Mouse (Mus musculus) layer of hippocampus, adult 9-10 months (tissue): ENCODE results near the gene Shroom3.
A peak's percentile ranks its signal among the peaks of the same experiment; 100 is the strongest.

Source experiments
- DNase-seq: peaks from one replicate; pipeline ENCODE4 v3.0.0; 2022; ENCODE audit warnings: low spot score

Gene Shroom3

DNA sequence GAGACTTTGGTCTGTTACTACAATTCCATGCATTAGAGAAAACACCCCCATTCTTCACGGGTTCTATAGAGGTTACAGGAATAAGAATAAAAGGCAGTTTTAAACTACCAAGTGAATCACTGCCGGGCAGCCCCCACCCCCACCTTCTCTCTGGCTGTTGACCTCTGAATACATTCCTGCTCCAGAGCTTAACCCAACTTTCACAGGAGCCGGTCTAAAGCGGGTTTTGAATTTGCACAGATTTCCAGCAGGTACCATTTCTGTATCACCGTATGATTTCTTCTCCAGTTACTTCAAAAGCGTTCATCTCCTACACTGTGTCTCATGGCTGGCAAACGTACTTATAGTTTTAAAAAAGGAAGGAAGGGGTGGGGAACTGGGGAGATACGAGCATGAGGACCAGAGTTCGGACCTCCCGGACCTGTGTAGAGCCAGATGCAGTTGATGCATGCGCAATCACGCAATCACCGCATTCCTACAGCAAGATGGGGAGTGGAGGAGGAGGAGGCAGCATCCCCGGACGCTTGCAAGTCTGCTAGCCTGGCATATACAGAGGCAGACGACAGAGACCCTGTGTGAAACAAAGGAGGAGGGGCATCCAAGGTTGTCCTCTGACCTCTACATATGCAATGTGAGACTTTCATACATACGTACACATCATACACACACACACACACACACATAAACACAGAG lies 15.7 kb downstream of the Shroom3 start:
- no peak for DNase-seq

DNA sequence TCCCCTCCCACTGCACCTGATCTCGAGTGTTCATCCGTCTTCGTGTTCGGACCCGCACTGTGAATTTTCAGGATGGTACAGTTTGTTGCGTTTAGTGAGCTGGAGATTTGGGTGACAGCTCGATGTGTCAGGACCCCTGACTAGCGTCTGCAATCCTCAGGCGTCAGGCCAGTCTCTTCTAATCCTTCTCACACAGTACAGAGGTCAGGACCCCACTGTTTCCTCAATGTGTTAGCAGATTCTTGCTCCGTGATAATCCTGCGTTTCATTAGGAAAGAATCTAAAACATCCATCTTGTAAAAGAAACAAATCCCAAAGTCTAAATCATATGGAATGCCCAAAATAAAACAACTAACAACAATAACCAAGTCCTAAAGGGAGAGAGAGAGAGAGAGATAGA lies 18.5 kb downstream of the Shroom3 start:
- DNase-seq: no peak

DNA sequence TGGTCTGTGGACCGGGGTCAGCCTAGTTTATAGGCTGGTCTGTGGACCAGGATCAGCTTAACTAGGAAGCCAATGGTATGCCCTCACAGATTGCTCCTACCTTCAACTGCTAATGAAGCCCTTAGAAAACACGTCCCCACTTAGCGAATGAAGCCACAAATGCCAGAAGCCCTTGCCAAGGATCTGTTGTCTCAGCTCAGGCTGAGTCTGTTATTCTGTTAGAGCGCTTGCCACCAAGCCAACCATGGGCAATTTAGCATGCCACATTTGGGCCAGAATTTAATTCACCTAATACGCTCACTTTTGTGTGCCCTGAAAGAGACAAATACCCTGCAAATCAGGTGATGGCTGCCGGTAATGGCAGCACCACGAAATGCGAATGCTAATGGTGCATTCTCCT lies 20.4 kb downstream of the Shroom3 start:
- no peak for DNase-seq

DNA sequence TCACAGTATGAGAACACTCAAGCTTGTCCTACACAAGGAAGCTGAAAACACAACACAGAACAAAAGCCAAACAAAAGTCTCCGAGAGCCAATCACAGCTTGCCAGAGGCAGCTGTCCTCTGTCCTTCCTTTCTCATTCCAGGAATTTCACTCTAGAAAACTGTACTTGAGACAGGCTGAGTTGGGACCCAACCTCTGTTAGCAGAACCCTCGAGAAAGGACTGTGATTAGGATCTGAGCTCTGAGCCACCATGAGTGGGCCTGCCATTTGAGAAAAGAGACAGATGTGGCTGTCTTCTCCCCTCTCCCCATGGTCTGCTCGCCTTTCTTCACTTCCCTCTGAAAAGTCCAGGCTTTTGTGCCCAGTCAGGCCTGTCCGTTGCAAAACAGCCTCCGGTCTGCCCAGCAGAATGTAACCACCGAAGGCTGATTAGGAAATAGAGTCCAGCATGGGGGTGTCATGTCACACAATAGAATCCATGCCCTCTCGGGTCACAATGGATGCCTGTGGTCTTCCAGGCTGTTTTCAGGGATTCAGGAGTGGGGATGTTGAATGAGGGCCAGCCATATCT lies 24.8 kb downstream of the Shroom3 start:
- no peak for DNase-seq

DNA sequence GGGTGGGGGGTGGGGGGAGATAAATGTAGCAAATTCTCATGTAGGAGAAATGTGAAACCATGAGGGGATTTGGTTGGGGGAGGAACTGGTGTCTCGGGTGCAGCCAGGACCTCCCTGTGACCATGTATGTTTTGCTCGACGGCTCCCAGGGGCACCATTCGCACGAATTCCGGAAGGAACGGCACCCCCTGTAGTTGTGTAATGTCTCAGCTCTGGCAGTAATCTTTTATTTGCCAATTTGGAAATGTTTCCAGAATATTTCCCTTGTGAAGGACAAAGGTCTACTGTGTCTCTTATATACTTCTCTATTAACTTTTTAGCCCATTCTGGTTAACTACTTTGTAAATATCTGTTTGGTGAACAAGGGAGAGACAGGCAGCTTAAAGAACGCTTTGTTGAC lies 27.5 kb downstream of the Shroom3 start:
- no peak for DNase-seq

DNA sequence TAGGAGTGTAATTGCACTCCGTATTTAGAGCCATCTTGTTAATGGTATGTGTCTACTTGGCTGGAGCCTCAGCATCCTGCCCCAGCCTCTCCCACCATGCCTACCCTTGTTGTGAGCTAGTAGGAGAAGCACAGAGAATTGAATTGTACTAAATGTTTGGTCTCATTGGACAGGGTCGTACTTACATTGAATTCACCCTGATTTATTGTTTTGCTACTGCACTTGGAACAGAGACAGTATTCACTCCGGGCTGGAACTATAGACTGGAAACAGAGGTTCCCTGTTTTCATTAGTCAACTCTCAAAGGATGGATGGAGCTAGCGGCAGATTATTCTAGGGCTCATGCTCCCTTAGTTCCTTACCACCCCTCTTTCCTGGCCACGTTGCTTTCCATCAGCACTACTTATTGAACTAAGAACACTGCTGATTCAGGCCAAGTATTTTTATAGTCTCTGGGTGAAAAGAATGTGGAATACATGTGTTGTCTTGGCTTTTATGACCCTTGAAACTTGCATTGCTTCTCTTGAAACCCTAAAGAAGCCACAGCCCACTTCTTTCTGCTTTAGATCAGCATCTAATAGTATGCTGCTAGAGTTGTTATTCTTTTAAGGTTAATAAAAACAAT lies 28.5 kb downstream of the Shroom3 start:
- no peak for DNase-seq

DNA sequence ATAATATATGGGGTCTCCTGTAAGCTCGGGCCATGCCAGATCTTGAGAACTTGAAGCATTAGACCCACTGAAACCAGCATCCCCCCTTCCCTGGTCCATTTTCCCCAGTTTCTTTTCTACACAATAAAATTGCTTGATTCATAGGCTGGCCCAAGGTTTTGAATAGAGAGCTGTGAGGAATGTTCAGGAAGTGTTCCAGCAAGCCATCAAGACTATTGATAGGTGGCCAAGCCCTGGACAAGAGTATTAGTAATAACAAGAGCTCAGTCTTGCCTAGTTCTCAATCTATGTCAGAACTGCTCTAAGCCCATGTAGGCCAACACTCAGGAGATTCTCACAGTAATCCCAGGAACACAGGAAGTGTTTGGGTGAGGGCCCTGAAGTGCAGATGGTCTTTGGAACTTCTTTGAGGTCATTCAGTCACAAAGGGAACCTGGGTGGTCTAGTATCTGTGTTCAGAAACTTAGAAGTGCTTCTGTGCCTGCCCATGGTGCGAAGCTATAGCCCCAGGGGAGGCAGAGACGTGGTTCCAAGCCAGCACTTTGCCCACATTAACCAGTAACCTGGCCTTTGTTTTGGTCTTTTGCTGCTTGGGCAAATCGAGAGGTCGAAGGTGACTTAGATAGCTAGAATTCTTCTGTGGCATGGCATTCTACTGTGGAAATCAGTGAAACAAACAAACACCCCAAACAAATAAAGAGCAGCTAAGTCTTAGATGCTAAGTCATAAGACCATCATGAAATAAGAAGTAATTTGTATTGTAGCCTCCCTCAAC lies 29.6 kb downstream of the Shroom3 start:
- DNase-seq: no peak

DNA sequence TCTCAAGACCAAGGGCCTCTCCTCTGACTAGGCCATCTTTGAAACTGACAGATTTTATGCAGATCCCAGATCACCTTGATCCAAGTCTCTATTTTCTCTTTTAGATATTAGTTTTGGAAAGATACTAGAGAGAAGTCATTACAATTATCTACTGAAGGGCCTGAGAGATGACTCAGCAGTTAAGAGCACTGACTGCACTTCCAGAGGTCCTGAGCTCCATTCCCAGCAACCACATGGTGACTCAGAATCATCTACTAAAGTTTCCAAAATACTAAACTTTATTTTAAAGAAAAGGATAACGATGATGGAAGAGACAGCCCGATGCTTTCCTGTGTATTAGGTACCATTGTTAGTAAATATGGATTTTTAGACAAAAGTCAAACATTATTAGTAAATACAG lies 31.7 kb downstream of the Shroom3 start:
- DNase-seq: no peak

DNA sequence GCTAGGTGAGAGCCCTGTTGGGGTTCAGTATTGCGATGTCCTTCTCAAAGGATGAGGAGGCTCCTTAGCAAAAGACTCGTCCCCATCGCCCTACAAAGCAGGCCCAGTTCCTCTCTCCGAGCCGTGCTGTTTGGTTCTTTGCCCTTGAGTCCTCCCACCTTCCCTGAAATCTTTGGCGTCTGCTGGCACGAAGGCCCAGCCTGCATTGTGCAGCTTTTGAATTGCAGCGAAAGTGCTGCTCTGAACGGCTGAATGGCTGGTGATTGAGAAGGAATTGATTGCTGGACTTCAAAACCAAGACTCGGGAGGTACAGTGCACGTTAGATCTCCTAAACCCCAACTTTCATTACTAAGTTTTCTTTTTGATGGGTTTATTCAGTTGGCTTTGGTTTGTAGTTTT lies 32.1 kb downstream of the Shroom3 start:
- DNase-seq: no peak

DNA sequence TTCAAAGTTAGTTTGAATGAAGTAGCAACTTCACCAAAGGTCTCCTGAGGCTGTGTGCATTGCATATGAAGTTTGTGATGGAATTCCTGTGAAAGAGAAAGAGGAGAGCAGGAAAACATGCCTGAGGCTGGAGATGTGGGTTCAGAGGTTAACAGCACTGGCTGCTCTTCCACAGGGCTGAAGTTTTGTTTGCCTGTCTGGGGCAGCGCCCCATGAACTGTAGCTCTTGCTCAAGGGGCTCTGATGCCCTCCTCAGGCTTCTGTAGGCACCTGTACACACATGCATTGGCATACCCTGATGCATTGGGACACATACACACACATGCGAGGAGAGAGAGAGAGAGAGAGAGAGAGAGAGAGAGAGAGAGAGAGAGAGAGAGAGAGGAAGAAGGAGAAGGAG lies 32.7 kb downstream of the Shroom3 start:
- DNase-seq: no peak

DNA sequence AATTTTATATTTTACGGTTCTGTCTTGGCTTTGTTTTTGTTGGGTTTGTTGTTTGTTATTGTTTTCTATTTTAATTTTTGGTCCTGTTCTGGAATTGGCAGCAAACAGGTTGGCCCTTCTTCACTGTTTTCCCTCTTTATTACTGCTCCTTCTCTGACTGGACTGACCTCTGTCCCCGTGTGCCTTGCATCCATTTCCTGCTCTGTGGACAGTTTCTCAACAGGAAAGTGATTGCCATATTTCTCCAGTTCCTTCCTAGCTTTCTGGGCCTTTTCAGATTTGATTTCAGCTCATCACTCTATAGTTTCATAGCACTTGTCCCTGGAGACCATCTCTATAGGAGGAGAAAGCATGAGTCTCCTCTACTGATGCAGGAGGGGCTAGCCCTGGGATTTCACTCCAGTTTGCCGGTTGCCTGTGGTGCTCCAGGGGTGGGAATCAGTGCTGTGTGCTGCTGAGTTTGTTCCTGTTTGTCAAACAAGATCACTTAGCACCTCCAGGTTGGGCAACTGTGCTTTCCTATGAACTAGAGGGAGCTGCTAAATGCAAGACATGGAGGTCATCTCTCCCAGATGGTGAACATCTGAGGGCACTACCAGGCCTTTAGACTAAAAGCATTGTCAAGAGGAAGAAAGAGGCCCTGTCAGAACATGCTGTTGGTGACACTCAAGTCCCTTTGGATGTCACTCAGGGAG lies 34.6 kb downstream of the Shroom3 start:
- no peak for DNase-seq

DNA sequence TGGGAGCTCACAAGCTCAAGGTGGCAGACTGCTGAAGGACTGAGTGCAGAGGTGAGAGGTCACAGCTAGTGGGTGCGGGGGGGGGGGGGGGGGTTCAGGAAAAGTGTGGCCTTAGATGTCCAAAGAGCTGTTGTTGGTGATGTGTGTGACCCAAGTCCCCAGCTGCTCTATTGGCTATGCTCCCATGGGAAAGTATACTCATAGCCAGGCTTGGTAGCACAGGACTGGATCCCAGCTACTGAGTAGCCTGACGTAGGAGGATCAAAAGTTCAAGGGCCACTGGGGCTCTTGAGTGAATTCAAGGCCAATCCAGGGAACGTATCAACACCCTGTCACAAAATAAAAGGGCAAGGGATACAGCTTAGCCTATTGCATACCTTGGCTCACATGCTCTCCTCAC lies 35.6 kb downstream of the Shroom3 start:
- no peak for DNase-seq

DNA sequence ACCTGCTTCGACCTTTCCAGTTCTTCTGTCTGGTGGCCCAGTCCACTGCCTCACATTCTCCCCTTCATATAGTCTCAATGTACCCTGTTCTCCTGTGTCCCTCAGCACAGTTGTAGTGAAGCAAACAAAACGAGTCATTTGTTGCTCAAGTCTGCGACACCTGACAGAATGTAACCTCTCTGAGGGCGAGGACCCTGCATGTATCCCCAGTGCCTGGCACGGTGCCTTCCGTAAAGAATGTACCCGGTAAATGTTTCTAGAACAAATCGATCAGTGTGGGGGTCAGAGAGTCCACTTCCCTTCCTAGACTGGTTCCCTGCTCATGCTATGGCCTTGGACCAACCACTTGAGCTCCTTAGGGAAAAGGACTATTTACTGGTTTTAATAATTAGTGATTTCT lies 38.4 kb downstream of the Shroom3 start:
- no peak for DNase-seq

DNA sequence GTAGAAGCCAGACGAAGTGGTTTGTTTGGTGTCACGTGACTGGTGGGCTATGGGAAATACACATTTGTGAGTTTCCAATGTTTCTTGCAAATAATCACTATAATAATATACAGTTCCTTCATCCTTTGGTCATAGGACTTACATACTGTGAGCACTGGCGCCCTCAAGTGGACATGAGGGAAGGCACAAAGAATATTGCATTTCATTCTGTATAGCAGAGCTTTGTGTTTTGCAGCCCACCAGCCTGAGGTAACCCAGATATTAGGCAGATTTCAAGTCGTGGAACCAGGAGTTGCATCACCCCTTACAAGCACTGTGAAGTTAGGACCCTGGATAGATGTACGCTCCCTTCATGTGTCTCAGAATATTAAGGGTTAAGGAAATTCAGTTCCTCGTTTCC lies 42.7 kb downstream of the Shroom3 start:
- DNase-seq: peak; percentile 27

DNA sequence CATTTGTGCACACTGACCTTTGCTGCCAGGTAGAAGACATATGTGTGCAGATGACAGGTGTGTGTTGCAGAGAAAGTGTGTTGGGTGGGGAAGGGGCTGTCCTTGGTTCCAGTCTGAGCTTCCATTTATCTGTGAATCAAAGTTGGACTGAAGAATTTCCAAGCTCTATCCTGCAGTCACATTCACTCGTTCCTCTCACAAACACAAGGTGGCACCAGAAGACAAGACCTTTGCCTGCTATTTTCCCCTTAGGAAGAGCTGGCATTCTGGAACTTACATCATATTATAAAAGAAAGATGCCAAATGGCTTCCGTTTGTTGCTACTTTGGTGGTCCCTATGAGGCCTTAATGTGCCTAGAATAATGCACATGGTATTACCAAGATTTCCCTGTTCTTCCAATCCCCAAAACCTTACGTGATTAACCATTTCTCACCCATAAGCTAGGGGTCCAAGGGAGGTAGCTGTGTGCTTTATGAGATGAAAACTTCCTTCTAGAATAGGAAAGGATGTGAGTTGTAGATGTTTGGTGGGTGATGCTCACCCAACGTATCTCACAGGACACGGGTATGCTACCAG lies 45.1 kb downstream of the Shroom3 start:
- DNase-seq: peak; percentile 22

DNA sequence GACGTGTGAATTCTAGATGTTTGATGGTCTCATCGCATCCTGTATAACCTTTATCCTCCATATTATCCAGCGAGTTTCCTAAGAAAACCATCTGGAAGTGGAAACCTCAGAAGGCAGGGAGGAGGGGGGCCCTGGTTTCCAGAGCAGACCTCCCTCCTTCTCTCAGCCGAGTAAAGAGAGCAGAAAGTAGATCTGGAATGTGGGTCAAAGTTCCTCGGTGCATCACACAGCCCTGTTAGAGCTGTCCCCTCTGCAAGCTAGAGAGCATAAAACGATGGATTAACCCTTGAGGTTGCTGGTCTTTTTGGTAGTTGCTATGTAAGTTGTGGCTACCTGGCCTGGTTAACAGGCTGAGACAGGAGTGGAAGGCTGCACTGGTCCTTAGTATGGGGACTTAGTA lies 46.0 kb downstream of the Shroom3 start:
- DNase-seq: no peak

DNA sequence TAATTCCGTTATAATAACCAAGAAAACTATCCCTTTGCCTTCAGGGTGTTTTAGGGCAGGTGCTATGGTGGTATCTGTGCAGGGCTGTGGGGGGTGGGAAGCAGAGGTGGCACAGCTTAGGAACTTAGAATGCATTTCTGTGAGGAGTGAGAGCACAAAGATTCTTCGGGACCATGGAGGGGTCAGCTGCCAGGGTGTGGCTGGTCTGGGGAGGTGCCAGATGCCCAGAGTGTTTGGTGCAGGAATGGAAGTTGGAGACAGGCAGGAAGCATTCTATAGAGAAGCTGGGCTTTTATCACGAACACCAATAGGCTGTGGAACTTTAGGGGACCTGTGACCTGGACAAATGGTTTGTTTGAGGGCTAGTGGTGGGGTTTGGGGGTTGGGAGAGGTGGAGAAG lies 58.6 kb downstream of the Shroom3 start:
- DNase-seq: no peak

DNA sequence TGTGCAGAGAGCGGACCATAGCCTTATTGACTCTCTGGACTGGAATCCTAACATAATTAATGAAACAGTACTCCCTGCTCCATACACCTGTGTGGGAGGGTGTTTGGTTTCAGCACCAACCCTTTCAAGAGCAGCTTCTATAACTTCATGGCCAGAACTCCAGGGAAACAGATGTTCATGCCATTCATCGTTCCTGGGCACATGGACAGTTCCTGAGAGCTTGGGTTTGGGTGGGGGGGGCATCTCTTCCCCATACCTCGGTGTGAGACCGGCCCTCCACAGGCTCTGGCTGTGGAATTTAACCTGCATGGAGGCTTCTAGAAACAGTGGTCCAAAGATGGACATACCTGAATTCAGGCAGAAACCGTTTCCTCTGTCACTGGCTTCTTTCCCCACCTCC lies 59.5 kb downstream of the Shroom3 start:
- DNase-seq: no peak

DNA sequence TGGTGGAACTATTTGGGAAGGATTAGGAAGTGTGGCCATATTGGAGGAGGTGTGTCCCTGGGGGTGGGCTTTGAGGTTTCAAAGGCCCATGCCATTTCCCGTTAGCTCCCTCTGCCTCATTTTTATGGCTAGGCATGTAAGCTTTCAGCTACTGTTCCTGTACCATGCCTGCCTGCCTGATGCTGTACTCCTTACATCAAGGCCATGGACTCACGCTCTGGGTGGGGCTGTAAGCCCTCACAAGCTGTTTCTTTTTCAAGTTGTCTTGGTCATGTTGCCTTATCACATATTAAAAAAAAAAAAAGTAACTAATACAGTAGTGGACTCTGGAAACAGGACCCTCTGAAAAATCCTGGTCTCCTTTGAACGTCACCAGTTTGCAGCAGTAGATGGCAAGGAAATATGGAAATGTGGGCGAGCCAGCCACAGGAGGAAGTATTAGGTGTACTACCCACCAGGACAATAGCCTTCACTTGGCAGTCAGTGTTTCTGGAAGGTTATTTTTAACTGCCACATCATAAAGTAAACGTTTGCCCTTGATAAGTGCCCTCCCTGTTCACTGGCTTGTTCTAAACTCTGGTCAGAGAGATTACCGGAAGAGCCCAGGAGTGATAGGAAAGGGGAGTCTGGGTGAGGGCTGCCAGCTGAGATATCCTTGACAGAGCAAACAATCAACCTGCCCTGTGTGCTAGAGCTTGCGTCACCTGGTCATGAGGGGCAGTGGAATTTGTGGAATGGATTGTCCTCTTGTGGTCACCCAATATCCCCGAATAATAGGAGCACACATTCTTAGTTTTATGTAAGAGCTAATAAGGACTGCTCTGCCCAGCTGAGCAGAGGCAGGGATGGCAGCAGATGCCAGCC lies 62.4 kb downstream of the Shroom3 start:
- no peak for DNase-seq

DNA sequence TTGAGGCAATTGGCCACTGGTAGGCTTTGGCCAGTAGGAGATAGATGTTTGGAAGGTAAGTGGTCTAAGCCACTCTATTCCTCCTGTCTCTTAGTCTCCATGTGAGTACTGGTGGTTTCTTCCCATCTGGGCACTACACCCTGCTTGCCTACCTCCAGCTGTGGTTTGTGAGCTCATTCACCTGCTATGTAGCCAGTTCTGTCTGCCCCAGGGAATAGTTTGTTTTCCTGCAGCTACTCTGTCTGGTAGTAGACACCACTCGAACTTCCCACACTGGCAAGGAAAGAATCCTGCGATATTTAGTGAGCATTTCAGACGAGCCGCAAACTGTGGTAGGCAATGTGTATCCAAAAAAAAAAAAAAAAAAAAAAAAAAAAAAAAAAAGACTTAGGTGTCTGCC lies 68.3 kb downstream of the Shroom3 start:
- DNase-seq: no peak

DNA sequence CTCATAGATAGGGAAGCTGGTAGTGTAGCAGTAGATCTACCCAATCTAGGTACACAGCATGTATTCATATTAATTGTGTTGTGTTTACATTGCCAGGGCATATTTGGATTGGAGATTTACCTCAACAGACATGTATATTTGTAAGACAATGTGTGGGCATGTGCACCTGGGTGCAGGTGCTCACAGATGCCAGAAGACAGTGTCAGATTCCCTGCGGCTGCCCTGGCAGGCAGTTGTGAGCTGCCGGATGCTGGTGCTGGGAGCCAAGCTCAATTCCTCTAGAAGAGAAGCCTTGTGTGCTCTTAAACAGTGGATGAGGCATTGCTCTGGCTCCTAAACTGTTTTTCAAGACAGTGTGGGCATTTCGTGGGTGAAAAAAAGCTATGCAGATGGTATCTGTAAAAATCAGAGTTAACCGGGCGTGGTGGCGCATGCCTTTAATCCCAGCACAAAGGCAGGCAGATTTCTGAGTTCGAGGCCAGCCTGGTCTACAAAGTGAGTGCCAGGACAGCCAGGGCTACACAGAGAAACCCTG lies 72.1 kb downstream of the Shroom3 start:
- no peak for DNase-seq
